Mouse (Mus musculus) brain, adult 2 months (tissue): ENCODE measurements around the gene Rtbdn.
"Not testable (repeated sequence)": the region's sequence is repeated elsewhere in the genome, so short reads cannot be mapped to it uniquely, and the experiment has no call there.

Source experiments
- DNase-seq: peaks from one replicate; pipeline ENCODE4 v3.0.0; 2011; ENCODE audit warnings: low read depth, low spot score

Rtbdn gene

DNA sequence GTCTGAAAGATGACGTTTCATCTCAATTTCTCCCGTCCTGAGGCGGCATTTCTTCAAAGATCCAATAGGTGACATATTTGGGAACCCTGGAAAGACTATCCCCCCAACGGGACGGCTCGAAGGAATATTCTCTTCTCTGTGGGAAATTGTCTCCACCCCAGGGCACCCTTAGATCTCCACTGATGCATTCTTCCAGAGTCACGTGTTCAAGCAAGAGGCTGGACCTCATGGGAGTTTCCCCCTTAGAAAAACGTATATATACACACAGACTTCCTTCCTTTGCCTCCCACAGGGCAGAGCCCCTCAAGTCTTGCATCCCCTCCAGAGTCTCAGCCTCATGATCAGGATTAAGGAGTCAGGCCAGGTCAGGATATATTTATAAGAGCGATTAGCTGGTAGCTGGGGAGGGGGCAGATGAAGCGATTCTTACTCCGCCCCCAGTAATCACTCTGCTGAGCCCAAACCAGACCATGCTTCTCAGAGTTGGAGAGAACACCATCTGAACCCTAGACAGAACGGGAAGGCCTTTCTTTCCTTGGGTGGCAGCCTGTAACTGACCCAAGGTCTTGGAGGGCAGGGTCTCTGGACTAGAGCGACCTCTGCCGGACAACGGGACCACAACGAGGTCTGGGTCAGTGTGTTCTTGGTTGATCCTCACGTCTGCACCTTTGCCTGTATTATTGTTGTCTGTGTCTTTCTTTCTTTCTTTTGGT lies at the start of gene Rtbdn:
TSS of gene Rtbdn (plus strand) at position 464 of the 713 bp plus-strand sequence.
- peak; percentile 77 for DNase-seq

DNA sequence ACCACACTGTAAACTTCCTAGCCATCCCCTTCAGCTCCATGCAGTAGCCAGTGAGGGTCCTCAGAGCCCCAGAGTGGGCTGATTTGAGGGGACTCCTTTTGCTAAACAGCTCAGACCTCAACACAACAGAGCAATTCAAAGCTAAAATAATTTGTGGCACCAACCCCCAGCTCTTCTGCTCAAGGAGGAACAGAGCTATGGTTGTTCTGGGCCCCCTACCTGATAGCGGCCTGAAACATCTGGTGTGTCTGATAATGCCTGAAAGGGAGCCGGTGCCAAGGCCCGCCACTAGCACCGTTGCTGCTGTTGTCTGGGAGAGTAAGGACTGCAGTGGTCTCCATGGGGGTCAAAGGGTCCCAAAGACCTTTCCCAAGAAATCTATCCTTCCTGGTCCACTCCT lies 45.7 kb upstream of the Rtbdn start:
- no peak for DNase-seq

GRCm38 (mm10) chr8:84901752-84902151 lies 45.0 kb upstream of the Rtbdn start, which contains the start of gene Klf1:
Gene Klf1, plus strand, starts transcription at chr8:84901928.
- DNase-seq = no peak

DNA sequence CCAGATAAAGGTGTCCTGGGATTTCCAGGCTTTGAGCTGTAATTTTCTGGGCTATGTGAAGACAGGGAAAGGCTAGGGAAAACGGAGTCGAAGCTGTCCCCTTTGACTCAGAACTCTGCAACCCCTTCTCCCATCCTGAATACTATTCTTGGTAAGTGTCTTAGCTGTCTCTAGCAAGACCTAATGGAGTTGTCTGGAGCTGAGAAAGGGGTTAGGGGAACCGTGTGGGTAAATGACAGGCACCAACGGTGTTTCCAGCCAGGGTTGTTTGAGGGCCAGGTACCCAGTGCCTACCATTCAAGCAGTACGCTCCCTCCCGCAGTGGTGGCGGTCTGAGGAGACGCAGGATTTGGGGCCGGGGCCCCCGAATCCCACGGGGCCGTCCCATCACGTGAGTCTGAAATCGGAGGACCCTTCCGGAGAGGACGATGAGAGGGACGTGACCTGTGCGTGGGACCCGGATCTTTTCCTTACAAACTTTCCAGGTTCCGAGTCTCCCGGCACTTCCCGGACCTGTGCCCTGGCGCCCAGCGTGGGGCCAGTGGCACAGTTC lies 44.3 kb upstream of the Rtbdn start:
- DNase-seq = no peak

GRCm38 (mm10) chr8:84902920-84903661 lies 43.7 kb upstream of the Rtbdn start:
- peak; percentile 95 for DNase-seq

- no peak for DNase-seq
These were observed 42.4 kb upstream of the Rtbdn start for GRCm38 (mm10) chr8:84904351-84904750.

GRCm38 (mm10) chr8:84907037-84907436 lies 39.8 kb upstream of the Rtbdn start:
- DNase-seq = no peak

GRCm38 (mm10) chr8:84907493-84907892 lies 39.3 kb upstream of the Rtbdn start:
- DNase-seq = no peak

GRCm38 (mm10) chr8:84907979-84908378 lies 38.8 kb upstream of the Rtbdn start:
- not testable (repeated sequence) for DNase-seq

DNA sequence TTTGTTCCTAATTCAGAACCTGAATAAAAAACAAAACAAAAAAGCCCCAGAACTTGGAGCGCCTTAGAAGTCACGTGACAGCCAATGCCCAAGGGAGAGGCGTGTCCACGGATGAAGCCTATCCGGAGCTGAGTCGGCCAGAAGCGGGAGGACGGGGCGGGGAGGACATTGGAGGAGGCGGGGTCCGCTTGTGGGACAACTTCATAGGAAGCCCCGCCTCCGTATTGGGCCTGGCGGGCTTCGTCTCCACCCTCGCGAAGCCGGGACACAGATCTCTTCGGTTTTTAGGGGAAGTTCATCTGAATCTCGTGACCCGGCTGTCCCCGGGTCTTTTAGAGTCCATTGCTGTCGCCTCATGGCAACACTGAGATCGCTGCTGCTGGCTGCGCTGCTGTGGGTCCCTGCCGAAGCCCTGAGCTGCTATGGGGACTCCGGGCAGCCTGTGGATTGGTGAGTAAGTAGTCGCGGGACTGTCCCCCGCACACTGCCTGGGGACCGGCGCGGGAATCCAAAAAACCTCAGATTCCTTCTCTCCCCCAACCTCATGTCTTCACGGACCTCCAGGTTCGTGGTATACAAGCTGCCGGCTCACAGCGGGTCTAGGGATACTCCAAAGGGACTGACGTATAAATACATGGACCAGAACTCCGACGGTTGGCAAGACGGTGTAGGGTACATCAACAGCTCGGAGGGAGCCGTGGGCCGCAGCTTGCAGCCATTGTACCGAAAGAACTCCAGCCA lies 38.2 kb upstream of the Rtbdn start, which contains the start of gene Dnase2a:
TSS of gene Dnase2a (plus strand) at position 140 of the 741 bp plus-strand sequence.
- peak; percentile 94 for DNase-seq

DNA sequence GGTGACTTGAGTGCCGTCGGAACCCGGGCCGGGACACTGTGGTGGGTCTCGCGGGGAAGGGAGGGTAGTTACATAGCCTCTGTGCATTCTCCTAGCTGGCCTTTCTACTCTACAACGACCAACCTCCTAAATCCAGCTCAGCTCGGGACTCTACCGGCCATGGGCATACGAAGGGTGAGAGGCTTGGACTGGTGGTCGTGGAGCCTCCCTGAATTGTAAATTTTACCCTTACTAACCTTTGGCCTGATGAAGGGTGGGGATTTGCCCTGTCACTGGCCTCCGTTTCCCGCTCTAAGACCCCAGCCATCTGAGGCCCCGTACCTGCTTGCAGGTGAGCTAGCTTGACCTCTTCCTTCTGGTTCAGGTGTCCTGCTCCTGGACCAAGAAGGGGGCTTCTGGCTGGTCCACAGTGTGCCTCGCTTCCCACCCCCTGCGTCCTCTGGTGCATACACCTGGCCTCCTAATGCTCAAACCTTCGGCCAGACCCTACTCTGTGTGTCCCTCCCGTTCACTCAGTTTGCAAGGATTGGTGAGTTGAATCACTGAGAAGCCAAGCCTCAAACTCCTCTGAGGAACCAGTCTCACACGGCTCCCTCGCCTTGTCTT lies 37.5 kb upstream of the Rtbdn start:
- no peak for DNase-seq

- DNase-seq = no peak
These were observed 36.8 kb upstream of the Rtbdn start for GRCm38 (mm10) chr8:84909949-84910348.

DNA sequence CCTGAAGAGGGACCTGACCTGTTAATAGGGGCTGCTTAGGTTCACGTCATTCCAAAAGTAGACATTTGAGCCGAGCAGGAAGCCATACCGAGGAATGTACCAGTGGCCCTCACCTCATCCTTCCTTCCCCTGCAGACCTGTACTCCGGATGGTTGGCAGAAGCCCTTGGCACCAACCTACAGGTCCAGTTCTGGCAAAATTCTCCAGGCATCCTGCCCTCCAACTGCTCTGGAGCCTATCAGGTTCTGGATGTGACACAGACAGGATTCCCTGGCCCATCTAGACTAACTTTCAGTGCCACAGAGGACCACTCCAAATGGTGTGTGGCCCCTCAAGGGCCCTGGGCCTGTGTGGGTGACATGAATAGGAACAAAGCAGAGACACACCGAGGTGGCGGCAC lies 36.2 kb upstream of the Rtbdn start:
- peak; percentile 93 for DNase-seq

DNA sequence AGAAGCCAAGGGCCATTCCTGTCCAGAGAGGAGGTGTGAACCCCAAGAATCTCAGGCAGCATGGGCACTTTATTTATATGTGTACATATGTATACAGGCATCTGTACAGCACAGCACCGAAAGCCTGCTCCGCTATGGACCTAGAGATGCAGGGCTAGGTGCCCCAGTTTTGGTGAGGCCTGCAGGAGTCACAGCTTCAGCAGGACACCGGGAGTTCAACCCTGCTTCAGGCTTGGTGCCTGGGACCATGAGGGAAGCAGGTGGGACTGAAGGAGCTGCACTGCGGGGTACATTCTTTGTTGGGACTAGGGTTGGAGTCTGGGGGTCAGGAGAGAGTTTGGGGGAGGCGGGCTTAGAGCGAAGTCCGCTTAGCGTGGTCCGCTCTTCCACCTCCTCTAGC lies 34.9 kb upstream of the Rtbdn start:
- no peak for DNase-seq

GRCm38 (mm10) chr8:84912391-84912790 lies 34.4 kb upstream of the Rtbdn start:
- DNase-seq = no peak

DNA sequence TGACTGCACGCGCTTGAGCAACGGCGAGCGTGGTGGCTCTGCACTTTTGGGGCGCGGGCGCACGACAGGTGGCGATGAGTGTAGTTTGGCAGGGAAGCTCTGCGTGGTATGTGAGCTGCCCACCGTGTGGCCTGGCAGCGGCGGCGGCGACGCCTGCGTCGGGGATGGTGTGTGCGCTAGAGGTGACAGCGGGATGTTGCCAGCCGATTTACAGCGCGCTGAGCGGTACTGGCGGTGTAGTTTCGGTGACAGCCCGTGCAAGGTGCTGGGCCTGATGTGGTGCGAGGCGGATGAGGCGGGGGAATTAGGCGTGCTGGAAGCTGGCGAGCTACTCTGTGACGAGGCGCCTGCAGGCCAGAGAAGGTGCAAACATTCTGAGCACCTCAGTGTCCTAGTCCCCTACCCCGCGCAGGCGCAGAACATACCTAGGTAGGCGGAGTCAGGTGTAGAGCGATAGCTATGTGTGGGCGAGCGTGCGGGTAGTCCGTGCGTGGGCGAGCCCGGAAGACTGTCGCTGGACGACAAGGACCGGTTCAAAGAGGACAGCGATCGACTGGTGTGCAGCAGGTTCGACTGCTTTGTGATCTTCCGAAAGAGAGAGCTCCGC lies 33.8 kb upstream of the Rtbdn start:
- DNase-seq = peak; percentile 94

- no peak for DNase-seq
These were observed 33.3 kb upstream of the Rtbdn start for GRCm38 (mm10) chr8:84913502-84913900.

DNA sequence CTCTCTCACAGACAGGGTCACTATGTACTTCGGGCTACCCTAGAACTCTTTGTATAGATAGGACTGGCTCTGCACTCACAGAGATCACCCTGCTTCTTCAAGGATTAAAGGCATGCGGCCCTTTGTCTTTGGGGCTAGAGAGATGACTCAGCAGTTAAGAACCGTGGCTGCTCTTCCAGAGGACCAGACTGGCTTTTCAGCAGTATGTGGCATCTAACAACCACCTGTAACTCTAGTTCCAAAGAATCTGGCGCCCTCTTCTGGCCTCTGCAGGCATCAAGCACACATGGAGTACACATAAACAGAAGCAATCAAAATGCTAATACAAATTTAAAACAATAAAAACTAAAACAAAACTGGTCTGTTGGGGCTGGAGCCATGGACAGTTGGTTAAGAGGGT lies 32.8 kb upstream of the Rtbdn start:
- peak; percentile 69 for DNase-seq

DNA sequence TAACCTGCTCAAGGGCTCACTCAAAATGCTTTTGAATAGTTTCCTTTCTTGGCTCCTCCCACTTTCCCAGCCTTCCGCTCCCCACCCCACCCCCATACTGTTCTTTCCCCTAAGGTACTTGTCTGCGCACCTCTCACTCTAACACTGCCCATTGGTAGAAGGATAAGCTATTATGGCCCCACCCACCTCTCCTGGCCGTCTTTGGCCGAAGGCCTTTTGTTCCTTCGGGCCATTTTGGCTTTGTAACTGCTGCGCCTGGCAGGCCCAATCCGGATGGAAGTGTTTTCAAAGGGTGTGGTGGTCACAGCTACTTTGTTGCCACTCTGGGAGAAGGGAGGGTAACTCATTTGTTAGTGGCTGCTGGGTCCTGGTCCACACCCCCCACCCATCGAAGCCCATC lies 31.5 kb upstream of the Rtbdn start:
- no peak for DNase-seq

DNA sequence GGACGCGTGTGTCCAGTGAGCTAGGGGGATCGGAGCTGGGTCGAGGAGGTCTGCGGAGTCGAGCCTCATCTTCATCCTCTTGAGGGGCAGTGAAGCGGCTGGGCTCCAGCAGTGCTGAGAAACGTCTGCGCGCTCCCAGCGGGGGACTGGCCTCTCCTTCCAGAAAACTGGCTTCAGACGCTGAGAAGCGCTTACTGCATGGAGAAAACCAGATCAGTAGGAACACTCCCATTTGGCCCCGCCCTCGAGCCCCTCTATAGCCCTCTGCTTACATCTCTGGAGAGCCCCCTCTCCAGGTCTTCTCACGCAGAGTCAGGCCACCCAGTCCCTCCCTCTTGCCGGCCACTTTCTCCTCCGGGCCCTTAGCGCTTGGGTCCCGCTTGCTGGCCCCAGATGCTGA lies 29.0 kb upstream of the Rtbdn start:
- no peak for DNase-seq

DNA sequence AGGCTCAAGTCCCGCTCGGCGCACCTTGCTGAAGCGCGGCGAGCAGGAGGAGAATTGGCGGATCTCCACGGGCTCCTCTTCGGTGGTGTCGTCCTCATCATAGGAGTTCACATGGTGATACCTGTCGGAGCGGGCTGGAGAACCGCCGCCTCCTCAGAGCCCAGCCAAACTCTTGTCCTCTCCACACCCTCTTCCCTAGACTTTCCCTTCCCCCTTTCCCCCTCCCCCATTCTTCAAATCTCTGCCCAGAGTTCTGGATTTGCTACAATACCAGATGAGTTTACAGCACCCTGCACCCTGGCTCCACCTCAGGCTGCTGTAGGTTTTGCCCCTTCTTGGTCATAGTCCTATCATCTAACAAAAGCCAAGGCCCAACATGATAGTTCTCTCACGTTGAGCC lies 28.1 kb upstream of the Rtbdn start:
- no peak for DNase-seq
